Mouse (Mus musculus): Measurements from ENCODE around the gene Adipoq. TPM values are rescaled to one million over a fixed set of nuclear protein-coding genes. Genes with fewer than 3 reads are reported as not detected.

The Adipoq gene
- total and polyA plus RNA-seq, 3 experiments, result 0.13 to 1.1 (median 0.99) TPM

DNA sequence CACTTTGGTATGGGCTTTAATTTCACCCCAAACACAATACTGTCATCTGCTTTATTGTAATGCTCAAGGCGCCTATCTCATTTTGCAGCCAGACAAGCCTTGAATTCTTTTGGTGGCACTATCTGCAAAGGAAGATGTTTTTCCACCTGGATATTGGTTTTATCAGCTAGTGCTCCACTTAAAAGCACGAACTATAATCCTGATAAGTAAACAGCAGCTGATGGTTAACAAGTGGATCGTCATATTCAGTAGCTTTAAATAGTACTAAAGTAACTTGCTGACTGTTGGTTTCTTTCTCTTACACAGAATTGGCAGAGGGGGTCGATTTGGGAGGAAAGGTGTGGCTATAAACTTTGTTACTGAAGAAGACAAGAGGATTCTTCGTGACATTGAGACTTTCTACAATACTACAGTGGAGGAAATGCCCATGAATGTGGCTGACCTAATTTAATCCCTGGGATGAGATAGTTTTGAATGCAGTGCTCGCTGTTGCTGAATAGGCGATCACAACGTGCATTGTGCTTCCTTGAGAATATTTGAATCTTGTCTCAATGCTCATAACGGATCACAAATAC is 33.4 kb upstream of the Adipoq start:
- peaks cover 77 to 85% of the 10 kb centered on the region in 2 experiments for H3K36me3 ChIP-seq (replicated peaks in 1 of 2; ENCODE audit: control insufficient read depth in 1 of 2, insufficient read depth in 1 of 2, low read length in 1 of 2)
- H3K4me1 ChIP-seq (ENCODE audit: control insufficient read depth in 1 of 2, insufficient read depth in 2 of 2), result peaks cover 0 to 18% of the 10 kb centered on the region in 2 experiments; a peak in 2 of 4 replicates
- H3K4me3 ChIP-seq (replicated peaks in 1 of 3; ENCODE audit: low read depth in 2 of 3, low read length in 2 of 3, poor library complexity in 1 of 3), result peak overlapping the region in 2 of 3 experiments; percentile 13 to 51
- no peak for DNase-seq (ENCODE audit: extremely low read depth)
- in situ Hi-C loops (cut with MboI; ENCODE audit: low pct_ligation_motif_present, low pct_unique_long_range_greater_than_20kb, low sequenced_read_pairs) (no loop called here), dilution Hi-C loops (cut with MboI; ENCODE audit: extremely low pct_ligation_motif_present, extremely low pct_unique_long_range_greater_than_20kb, low sequenced_read_pairs) (no loop called here)
- H3K9me3 ChIP-seq (replicated peaks; ENCODE audit: low read length), result no peaks in the 10 kb centered on the region
- no peak for TF ChIP-seq TBP (conservative IDR thresholded peaks at IDR 0.05; ENCODE audit: low read depth, low read length)
- TF ChIP-seq POLR2A (IDR thresholded peaks at IDR 0.05; ENCODE audit: low read depth, low read length), result no peak; the same call in 1 of the 2 replicates
- no peak for TF ChIP-seq ZKSCAN1 (IDR thresholded peaks at IDR 0.05; ENCODE audit: borderline replicate concordance, low read depth, low read length)
- no peak for TF ChIP-seq MAFK (IDR thresholded peaks at IDR 0.05; ENCODE audit: insufficient replicate concordance, low read length)
- no peak for TF ChIP-seq NRF1 (IDR thresholded peaks at IDR 0.05; ENCODE audit: low read depth, low read length)
- no peak for TF ChIP-seq MEF2A (IDR thresholded peaks at IDR 0.05; ENCODE audit: borderline replicate concordance, low read depth, low read length)
- no peak for TF ChIP-seq USF1 (IDR thresholded peaks at IDR 0.05; ENCODE audit: low read depth, low read length)
- TF ChIP-seq MYC (IDR thresholded peaks at IDR 0.05; ENCODE audit: low read depth, low read length), result no peak
- no peak for TF ChIP-seq ZC3H11A (IDR thresholded peaks at IDR 0.05; ENCODE audit: low read depth, low read length)
- peaks cover 55% of the 10 kb centered on the region for H3K79me2 ChIP-seq (replicated peaks; ENCODE audit: control insufficient read depth, extremely low read depth, insufficient read depth, poor library complexity, severe bottlenecking)
- H3K27ac ChIP-seq (ENCODE audit: insufficient read depth, low read depth), result no peak overlapping the region; the same call in 1 of the 2 replicates
- peak overlapping the region; percentile 100; the same call in 1 of the 2 replicates for H3K9ac ChIP-seq (ENCODE audit: insufficient read depth, low read depth)
- peak overlapping the region; percentile 99 for H3K4me2 ChIP-seq (ENCODE audit: insufficient read depth, low read depth, poor library complexity, severe bottlenecking)
- no peaks in the 10 kb centered on the region for H3K27me3 ChIP-seq (replicated peaks)

- Histone ChIP-seq H3K4me3 (replicated peaks in 1 of 3; ENCODE audit: low read depth in 2 of 3, low read length in 2 of 3, poor library complexity in 1 of 3) (no peak overlapping the region), H3K27ac (ENCODE audit: insufficient read depth, low read depth) (no peak overlapping the region), H3K9me3 (replicated peaks; ENCODE audit: low read length) (no peaks in the 10 kb centered on the region), H3K79me2 (replicated peaks; ENCODE audit: control insufficient read depth, extremely low read depth, insufficient read depth, poor library complexity, severe bottlenecking) (peaks cover 45% of the 10 kb centered on the region), H3K9ac (ENCODE audit: insufficient read depth, low read depth) (no peak overlapping the region), H3K36me3 (replicated peaks in 1 of 2; ENCODE audit: control insufficient read depth in 1 of 2, insufficient read depth in 1 of 2, low read length in 1 of 2) (peaks cover 72 to 83% of the 10 kb centered on the region in 2 experiments), H3K4me1 (ENCODE audit: control insufficient read depth in 1 of 2, insufficient read depth in 2 of 2) (peaks cover 0 to 18% of the 10 kb centered on the region in 2 experiments; a peak in 2 of 4 replicates), H3K4me2 (ENCODE audit: insufficient read depth, low read depth, poor library complexity, severe bottlenecking) (no peak overlapping the region), H3K27me3 (replicated peaks) (no peaks in the 10 kb centered on the region)
- no peak for DNase-seq (ENCODE audit: extremely low read depth)
- TF ChIP-seq USF2 (conservative IDR thresholded peaks at IDR 0.05; ENCODE audit: low read depth, low read length) (no peak), MAFK (IDR thresholded peaks at IDR 0.05; ENCODE audit: insufficient replicate concordance, low read length) (0 out of 2 replicates have a peak, but pooled peaks have one; percentile 36)
- in situ Hi-C loops (cut with MboI; ENCODE audit: low pct_ligation_motif_present, low pct_unique_long_range_greater_than_20kb, low sequenced_read_pairs), result no loop called here
- dilution Hi-C loops (cut with MboI; ENCODE audit: extremely low pct_ligation_motif_present, extremely low pct_unique_long_range_greater_than_20kb, low sequenced_read_pairs), result no loop called here
Observed at GRCm38 (mm10) chr16:23113903-23114302, 32.4 kb upstream of the Adipoq start.
